Mouse (Mus musculus) embryonic facial prominence, embryonic 13.5 days (tissue): ENCODE data around the gene Frrs1l. TPM values are rescaled to one million over a fixed set of nuclear protein-coding genes. Genes with fewer than 3 reads are reported as not detected.
A peak's percentile ranks its signal among the peaks of the same experiment; 100 is the strongest.

Experiments
- ATAC-seq: fragments of 200-750 bp; cut with Nextera tagmentation; 2 replicates; pipeline ENCODE4 v1.8.0; 2017; ENCODE audit warnings: low read depth; ENCODE audit not compliant: insufficient number of reproducible peaks, insufficient read depth, low FRiP score, low TSS enrichment
- H3K27ac ChIP-seq: fragments of 300-500 bp; sonication (generic); 2 replicates; pipeline ENCODE4 v1.5.1; 2015; ENCODE audit warnings: moderate library complexity, mild to moderate bottlenecking, inconsistent platforms
- H3K27me3 ChIP-seq: fragments of 300-500 bp; sonication (generic); 2 replicates; pipeline ENCODE4 v1.6.1; 2015; ENCODE audit warnings: mild to moderate bottlenecking, inconsistent platforms
- H3K36me3 ChIP-seq: fragments of 300-500 bp; sonication (generic); 2 replicates; pipeline ENCODE4 v1.6.1; 2015; ENCODE audit warnings: mild to moderate bottlenecking, inconsistent platforms
- H3K4me1 ChIP-seq: fragments of 300-500 bp; sonication (generic); 2 replicates; pipeline ENCODE4 v1.6.1; 2015; ENCODE audit warnings: inconsistent platforms
- H3K4me2 ChIP-seq: fragments of 300-500 bp; sonication (generic); 2 replicates; pipeline ENCODE4 v1.6.1; 2015; ENCODE audit warnings: moderate library complexity, mild to moderate bottlenecking, inconsistent platforms
- H3K4me3 ChIP-seq: fragments of 300-500 bp; sonication (generic); 2 replicates; pipeline ENCODE4 v1.5.1; 2015; ENCODE audit warnings: mild to moderate bottlenecking, inconsistent platforms
- H3K9ac ChIP-seq: fragments of 300-500 bp; sonication (generic); 2 replicates; pipeline ENCODE4 v1.6.1; 2015; ENCODE audit warnings: mild to moderate bottlenecking, inconsistent platforms
- H3K9me3 ChIP-seq: fragments of 300-500 bp; sonication (generic); 2 replicates; pipeline ENCODE4 v1.6.1; 2016; ENCODE audit warnings: inconsistent platforms
- WGBS: fragments of 180-500 bp; shearing (Covaris S2); methylation state at CpG from one replicate; pipeline ENCODE4 v1.1.7; 2015; ENCODE audit warnings: mixed read lengths; 5-methylcytosine and 5-hydroxymethylcytosine counted together
- polyA plus RNA-seq: library from polyadenylated mRNA; unstranded; fragments of >200 nt; fragmentation: Nextera tagmentation; extraction: Ambion mirVana; gene quantifications from 2 replicates; pipeline ENCODE4 v1.2.1, GENCODE M21; 2015

Gene Frrs1l
- polyA plus RNA-seq, 1 experiment from 2014 or later, result 3.1 TPM

GRCm38 (mm10) chr4:57011454-57012046 is 21.4 kb upstream of the Frrs1l start:
- Histone ChIP-seq H3K4me3 (no peak overlapping the region), H3K4me2 (no peak overlapping the region), H3K9me3 (no peaks in the 10 kb centered on the region), H3K4me1 (peaks cover 11% of the 10 kb centered on the region), H3K9ac (no peak overlapping the region), H3K27ac (no peak overlapping the region), H3K27me3 (peaks cover 12% of the 10 kb centered on the region), H3K36me3 (no peaks in the 10 kb centered on the region)
- ATAC-seq, result no peak
- 63% methylated on average over 8 of the region's 8 CpGs for WGBS

GRCm38 (mm10) chr4:57010919-57011318 is 20.7 kb upstream of the Frrs1l start:
- Histone ChIP-seq H3K27ac (no peak overlapping the region), H3K27me3 (peaks cover 7% of the 10 kb centered on the region), H3K9me3 (no peaks in the 10 kb centered on the region), H3K4me1 (peaks cover 9% of the 10 kb centered on the region), H3K4me2 (no peak overlapping the region), H3K4me3 (no peak overlapping the region), H3K36me3 (no peaks in the 10 kb centered on the region), H3K9ac (no peak overlapping the region)
- 6% methylated on average over 6 of the region's 6 CpGs for WGBS
- no peak for ATAC-seq

- whole genome bisulfite sequencing, result 51% methylated on average over 5 of the region's 5 CpGs
Measured at GRCm38 (mm10) chr4:57010425-57010824, 20.2 kb upstream of the Frrs1l start.

GRCm38 (mm10) chr4:57007717-57008116 is 17.5 kb upstream of the Frrs1l start:
- Histone ChIP-seq H3K27ac (no peak overlapping the region), H3K9ac (no peak overlapping the region), H3K4me1 (peaks cover 24% of the 10 kb centered on the region), H3K27me3 (peaks cover 7% of the 10 kb centered on the region), H3K36me3 (no peaks in the 10 kb centered on the region), H3K4me3 (no peak overlapping the region), H3K9me3 (no peaks in the 10 kb centered on the region), H3K4me2 (no peak overlapping the region)
- no peak for ATAC-seq
- 52% methylated on average over 9 of the region's 9 CpGs for WGBS

More at GRCm38 (mm10) chr4:57010425-57010824, 20.2 kb upstream of the Frrs1l start:
- Histone ChIP-seq H3K9ac (no peak overlapping the region), H3K27ac (no peak overlapping the region), H3K36me3 (no peaks in the 10 kb centered on the region), H3K9me3 (no peaks in the 10 kb centered on the region), H3K4me1 (peaks cover 9% of the 10 kb centered on the region), H3K4me2 (no peak overlapping the region), H3K4me3 (no peak overlapping the region), H3K27me3 (peaks cover 7% of the 10 kb centered on the region)
- no peak for ATAC-seq

- 71% methylated on average over 8 of the region's 8 CpGs for WGBS
- Histone ChIP-seq H3K27ac (0 out of 2 replicates have a peak overlapping the region, but pooled peaks have one; percentile 28), H3K4me1 (peaks cover 14% of the 10 kb centered on the region), H3K27me3 (peaks cover 5% of the 10 kb centered on the region), H3K9ac (no peak overlapping the region), H3K4me2 (no peak overlapping the region), H3K36me3 (no peaks in the 10 kb centered on the region), H3K4me3 (no peak overlapping the region), H3K9me3 (no peaks in the 10 kb centered on the region)
- ATAC-seq, result 0 out of 2 replicates have a peak, but pooled peaks have one; percentile 15
Measured at GRCm38 (mm10) chr4:57005011-57005410, 14.8 kb upstream of the Frrs1l start.

DNA sequence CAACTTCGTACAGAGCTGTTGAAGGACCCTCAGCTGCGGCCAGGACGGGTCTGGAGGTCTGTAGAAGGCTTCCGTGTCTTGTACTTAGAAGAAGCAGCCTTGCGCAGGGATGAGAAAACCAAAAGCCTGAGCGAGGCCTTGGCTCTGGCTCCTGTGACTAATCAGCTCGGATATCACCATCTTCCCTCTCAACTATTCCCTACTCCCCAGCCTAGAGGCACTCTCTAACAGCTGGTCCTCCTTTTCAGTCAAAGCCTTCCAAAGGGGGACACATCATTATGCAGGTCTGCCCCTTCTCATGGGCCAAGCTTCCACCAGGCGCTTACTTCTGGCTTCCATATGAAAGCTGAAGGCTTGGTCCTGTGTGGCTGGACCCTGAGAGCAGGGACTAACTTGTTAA is 13.7 kb upstream of the Frrs1l start:
- Histone ChIP-seq H3K36me3 (no peaks in the 10 kb centered on the region), H3K4me2 (no peak overlapping the region), H3K4me1 (peaks cover 14% of the 10 kb centered on the region), H3K27me3 (no peaks in the 10 kb centered on the region), H3K9ac (no peak overlapping the region), H3K4me3 (no peak overlapping the region), H3K27ac (no peak overlapping the region), H3K9me3 (no peaks in the 10 kb centered on the region)
- WGBS, result 70% methylated on average over 8 of the region's 8 CpGs
- ATAC-seq, result no peak

GRCm38 (mm10) chr4:57002751-57003150 is 12.6 kb upstream of the Frrs1l start:
- no peaks in the 10 kb centered on the region for H3K27me3 ChIP-seq
- H3K36me3 ChIP-seq, result no peaks in the 10 kb centered on the region
- 61% methylated on average over 3 of the region's 3 CpGs for WGBS
- no peak overlapping the region for H3K4me3 ChIP-seq
- H3K9me3 ChIP-seq, result no peaks in the 10 kb centered on the region
- no peak overlapping the region for H3K27ac ChIP-seq
- ATAC-seq, result no peak
- peaks cover 14% of the 10 kb centered on the region for H3K4me1 ChIP-seq
- no peak overlapping the region for H3K9ac ChIP-seq
- H3K4me2 ChIP-seq, result no peak overlapping the region

DNA sequence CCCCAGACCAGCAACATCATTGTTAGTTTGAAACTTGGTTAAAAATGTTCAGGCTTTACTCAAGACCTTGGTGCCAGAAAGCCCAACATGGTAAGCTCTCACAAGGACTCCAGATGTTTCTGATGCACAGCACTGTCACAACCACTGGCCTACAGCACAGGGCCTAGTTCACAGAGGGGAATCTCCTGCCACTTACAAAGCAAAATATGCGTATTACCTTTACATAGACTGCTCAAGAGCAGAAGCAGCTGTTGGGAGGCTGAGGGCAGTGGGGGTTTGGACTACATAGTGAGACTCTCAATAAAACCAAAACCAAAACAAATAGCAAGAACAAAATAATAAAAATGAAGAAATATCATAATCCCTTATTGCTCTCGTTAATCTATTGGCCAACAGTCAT is 11.2 kb upstream of the Frrs1l start:
- Histone ChIP-seq H3K4me2 (no peak overlapping the region), H3K27me3 (no peaks in the 10 kb centered on the region), H3K4me3 (no peak overlapping the region), H3K9me3 (peaks cover 2% of the 10 kb centered on the region; the same call in 1 of the 2 replicates), H3K9ac (no peak overlapping the region), H3K4me1 (peaks cover 14% of the 10 kb centered on the region), H3K27ac (no peak overlapping the region), H3K36me3 (no peaks in the 10 kb centered on the region; the same call in 1 of the 2 replicates)
- ATAC-seq, result no peak
- 82% methylated on average over 2 of the region's 2 CpGs for WGBS

DNA sequence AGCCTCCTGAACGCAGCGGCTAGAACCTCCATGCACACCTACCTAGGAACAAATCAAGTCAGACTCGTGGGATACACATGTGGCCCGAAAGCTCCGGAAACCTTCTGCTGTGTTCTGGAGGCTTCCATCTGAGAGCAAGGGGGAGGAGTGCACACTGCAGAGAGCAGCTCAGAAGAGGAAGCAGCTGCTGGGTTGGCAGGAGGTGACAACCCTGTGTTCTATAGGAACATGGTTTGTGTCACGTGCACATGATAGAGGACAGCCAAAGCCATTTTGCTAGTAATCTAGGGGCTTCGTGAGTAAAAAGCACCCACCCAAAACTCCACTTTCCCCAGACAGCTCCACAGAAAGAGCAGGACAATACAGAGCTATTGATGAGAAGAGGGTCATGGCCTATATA is 3.1 kb upstream of the Frrs1l start:
- Histone ChIP-seq H3K9ac (no peak overlapping the region), H3K27ac (no peak overlapping the region), H3K4me1 (peaks cover 12% of the 10 kb centered on the region), H3K4me2 (no peak overlapping the region), H3K9me3 (peaks cover 4% of the 10 kb centered on the region; the same call in 1 of the 2 replicates), H3K36me3 (no peaks in the 10 kb centered on the region; the same call in 1 of the 2 replicates), H3K4me3 (no peak overlapping the region), H3K27me3 (peaks cover 31% of the 10 kb centered on the region)
- WGBS, result 83% methylated on average over 7 of the region's 7 CpGs
- ATAC-seq, result no peak

- Histone ChIP-seq H3K4me3 (no peak overlapping the region), H3K4me2 (no peak overlapping the region), H3K36me3 (no peaks in the 10 kb centered on the region; the same call in 1 of the 2 replicates), H3K9me3 (peaks cover 4% of the 10 kb centered on the region; the same call in 1 of the 2 replicates), H3K9ac (no peak overlapping the region), H3K4me1 (peaks cover 12% of the 10 kb centered on the region), H3K27me3 (peaks cover 38% of the 10 kb centered on the region), H3K27ac (no peak overlapping the region)
- 43% methylated on average over 2 of the region's 2 CpGs for WGBS
- ATAC-seq, result no peak
Measured at GRCm38 (mm10) chr4:56991951-56992350, 1.8 kb upstream of the Frrs1l start.

DNA sequence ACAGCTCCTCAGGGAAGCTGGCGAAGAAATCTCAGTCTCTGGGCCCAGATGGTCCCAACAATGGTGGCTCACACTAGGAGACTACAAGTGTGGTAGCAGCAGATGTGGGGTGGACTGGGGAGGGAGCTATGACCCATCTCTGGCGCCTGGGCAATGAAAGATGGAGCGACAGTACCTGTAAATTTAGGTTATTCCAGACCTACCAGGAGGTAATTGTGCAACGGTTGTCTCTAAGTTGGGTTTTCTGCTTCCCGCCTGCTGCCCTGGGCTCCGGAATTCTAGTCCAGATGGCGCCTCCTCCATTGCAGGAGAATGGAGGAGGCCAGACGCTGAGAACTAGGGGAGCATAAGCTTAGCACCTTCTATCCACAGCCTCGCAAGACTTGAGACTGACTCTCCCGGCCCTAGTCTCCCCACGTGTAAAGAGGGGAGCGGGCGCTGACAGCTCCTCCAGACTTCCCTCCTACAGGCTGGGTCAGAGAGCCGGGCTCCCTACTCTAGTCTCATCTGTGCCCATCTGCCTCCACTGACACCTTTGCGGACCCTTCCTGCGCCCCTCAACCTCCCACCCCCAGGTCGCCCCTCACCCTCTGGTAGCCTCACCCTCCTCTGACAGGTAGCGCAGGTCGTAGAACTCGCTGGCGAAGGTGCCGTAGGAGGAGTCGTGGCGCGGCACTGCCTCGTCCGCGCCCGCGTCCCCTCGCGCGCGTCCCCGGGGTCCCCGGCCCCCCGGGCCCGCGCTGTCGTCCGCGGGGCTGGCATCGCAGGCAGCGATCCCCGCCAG is 568 bp downstream of the Frrs1l start:
- Histone ChIP-seq H3K4me3 (peak overlapping the region; percentile 69), H3K4me2 (peak overlapping the region; percentile 97), H3K9ac (peak overlapping the region; percentile 77), H3K4me1 (peaks cover 12% of the 10 kb centered on the region), H3K9me3 (no peaks in the 10 kb centered on the region), H3K27ac (no peak overlapping the region), H3K27me3 (peaks cover 38% of the 10 kb centered on the region), H3K36me3 (no peaks in the 10 kb centered on the region)
- 0 out of 2 replicates have a peak, but pooled peaks have one; percentile 6 for ATAC-seq
- WGBS, result 4% methylated on average over 45 of the region's 45 CpGs
